Mouse (Mus musculus) midbrain, embryonic 16.5 days (tissue): ENCODE measurements around the gene 4930442H23Rik. TPM values are rescaled to one million over a fixed set of nuclear protein-coding genes. Genes with fewer than 3 reads are reported as not detected.

ENCODE experiments used
- ATAC-seq: fragments of 200-750 bp; cut with Nextera tagmentation; 2 replicates; pipeline ENCODE4 v1.8.0; 2017; ENCODE audit warnings: moderate TSS enrichment
- H3K27ac ChIP-seq: fragments of 300-500 bp; sonication (generic); 2 replicates; pipeline ENCODE4 v1.5.1; 2014; ENCODE audit warnings: mild to moderate bottlenecking, low read length, mixed read lengths
- H3K27me3 ChIP-seq: fragments of 300-500 bp; sonication (generic); 2 replicates; pipeline ENCODE4 v1.6.1; 2014; ENCODE audit warnings: low read depth, low read length, mixed read lengths; ENCODE audit not compliant: control insufficient read depth, insufficient read depth
- H3K36me3 ChIP-seq: fragments of 300-500 bp; sonication (generic); 2 replicates; pipeline ENCODE4 v1.6.1; 2014; ENCODE audit warnings: mild to moderate bottlenecking, low read length, moderate library complexity, mixed read lengths; ENCODE audit not compliant: control insufficient read depth, insufficient read depth
- H3K4me1 ChIP-seq: fragments of 300-500 bp; sonication (generic); 2 replicates; pipeline ENCODE4 v1.6.1; 2014; ENCODE audit warnings: mild to moderate bottlenecking, low read length, mixed read lengths; ENCODE audit not compliant: control insufficient read depth, insufficient read depth
- H3K4me2 ChIP-seq: fragments of 300-500 bp; sonication (generic); 2 replicates; pipeline ENCODE4 v1.6.1; 2014; ENCODE audit warnings: mild to moderate bottlenecking, low read length, mixed read lengths
- H3K4me3 ChIP-seq: fragments of 300-500 bp; sonication (generic); 2 replicates; pipeline ENCODE4 v1.5.1; 2014; ENCODE audit warnings: low read depth, mild to moderate bottlenecking, low read length, moderate library complexity, mixed read lengths
- H3K9ac ChIP-seq: fragments of 300-500 bp; sonication (generic); 2 replicates; pipeline ENCODE4 v1.6.1; 2014; ENCODE audit warnings: low read depth, low read length, mixed read lengths
- H3K9me3 ChIP-seq: fragments of 300-500 bp; sonication (generic); replicated peaks from 2 replicates; pipeline ENCODE4 v1.6.1; 2014; ENCODE audit warnings: mild to moderate bottlenecking, low read length, mixed read lengths; ENCODE audit not compliant: control insufficient read depth, poor library complexity, severe bottlenecking
- WGBS: fragments of 180-500 bp; shearing (Covaris S2); extraction: QIAGEN DNeasy Blood & Tissue Kit; methylation state at CpG from one replicate; pipeline ENCODE4 v1.1.7; 2014; 5-methylcytosine and 5-hydroxymethylcytosine counted together
- polyA plus RNA-seq: library from polyadenylated mRNA; unstranded; fragments of >200 nt; fragmentation: Nextera tagmentation; extraction: Ambion mirVana; gene quantifications from 2 replicates; pipeline ENCODE4 v1.2.1, GENCODE M21; 2015

Gene 4930442H23Rik
- polyA plus RNA-seq, 1 experiment from 2014 or later, result not detected

DNA sequence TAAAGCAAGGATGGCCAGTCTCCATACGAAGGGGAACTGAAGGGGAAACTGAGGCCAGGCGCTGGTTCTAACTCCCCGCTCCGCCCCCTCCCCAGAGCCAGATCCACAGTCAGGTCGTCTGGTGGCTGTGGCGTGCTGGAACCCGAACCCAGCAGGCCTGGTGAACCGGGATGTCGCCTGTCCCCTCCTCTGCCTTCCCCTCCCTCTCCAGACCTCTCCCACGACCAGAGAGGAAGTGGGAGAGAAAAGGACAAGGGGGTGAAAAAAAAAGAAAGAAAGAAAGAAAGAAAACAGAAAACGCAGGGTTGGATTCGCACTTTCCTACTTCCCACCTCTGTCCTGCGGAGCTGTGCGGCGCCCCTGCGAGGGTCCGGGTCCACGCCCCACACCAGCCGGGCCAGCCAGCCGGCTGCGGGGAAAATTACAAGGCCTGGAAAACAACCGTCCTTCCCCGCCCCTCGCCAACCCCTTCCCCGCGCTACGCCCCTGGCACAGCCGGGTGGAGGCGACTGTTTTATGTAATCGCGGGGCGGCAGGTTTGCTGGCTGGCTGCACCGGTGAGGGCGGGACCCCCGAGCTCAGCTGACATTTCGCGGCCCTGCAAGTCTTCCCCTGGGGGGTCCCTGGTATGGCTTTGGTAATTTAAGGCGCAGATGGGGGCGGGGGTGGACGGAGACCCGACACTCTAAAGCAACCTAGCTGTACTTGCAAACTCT lies 48.5 kb downstream of the 4930442H23Rik start, which contains the start of gene Zbtb7a:
TSS of gene Zbtb7a (plus strand) at position 255 of the 716 bp plus-strand sequence.
- no peak for ATAC-seq
- Histone ChIP-seq H3K4me3 (peak within 1 kb of the TSS; percentile 90), H3K4me1 (peaks cover 29% of the 10 kb centered on the region), H3K9ac (peak within 1 kb of the TSS; percentile 92), H3K27me3 (peaks cover 25% of the 10 kb centered on the region), H3K27ac (peak within 1 kb of the TSS; percentile 94), H3K9me3 (no peaks in the 10 kb centered on the region), H3K4me2 (peak within 1 kb of the TSS; percentile 96), H3K36me3 (no peaks in the 10 kb centered on the region)
- 2% methylated on average over 40 of the region's 41 CpGs for whole genome bisulfite sequencing

DNA sequence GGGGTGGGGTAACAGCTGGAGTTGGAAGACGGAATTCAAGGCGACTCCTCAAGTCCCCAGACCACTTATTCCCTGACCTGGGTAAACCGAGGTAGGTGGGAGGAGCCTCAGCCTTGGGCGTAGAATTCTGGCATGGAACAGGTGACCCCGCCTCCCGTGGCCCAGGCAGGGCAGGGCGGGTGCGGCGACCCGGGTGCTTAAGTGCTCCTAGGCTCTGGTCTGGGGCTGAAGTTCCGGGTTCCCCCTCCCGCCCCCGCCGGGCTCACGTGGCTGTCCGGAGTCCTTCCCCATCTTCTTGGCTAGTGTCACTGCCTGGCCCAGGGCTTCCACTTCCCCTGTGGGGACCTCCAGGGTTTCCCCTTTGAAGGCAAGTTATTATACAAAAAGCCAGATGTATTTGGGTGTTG lies 49.5 kb downstream of the 4930442H23Rik start:
- H3K4me2 ChIP-seq, result no peak overlapping the region
- H3K9me3 ChIP-seq, result no peaks in the 10 kb centered on the region
- H3K27me3 ChIP-seq, result peaks cover 28% of the 10 kb centered on the region
- no peak overlapping the region for H3K9ac ChIP-seq
- 6% methylated on average over 16 of the region's 16 CpGs for WGBS
- H3K27ac ChIP-seq, result no peak overlapping the region
- no peaks in the 10 kb centered on the region for H3K36me3 ChIP-seq
- no peak for ATAC-seq
- H3K4me3 ChIP-seq, result no peak overlapping the region
- H3K4me1 ChIP-seq, result peaks cover 26% of the 10 kb centered on the region

Other genes starting within 250 kb of the 4930442H23Rik start
- gene Gng7, start 168.9 kb downstream of the 4930442H23Rik start, polyA plus RNA-seq, result 21.5 and 25.6 TPM in 2 replicates
- gene Diras1, start 158.2 kb downstream of the 4930442H23Rik start, polyA plus RNA-seq, result 71.7 and 88.1 TPM in 2 replicates
- gene Slc39a3, start 146.4 kb downstream of the 4930442H23Rik start, polyA plus RNA-seq, result 52.8 and 55.7 TPM in 2 replicates
- gene Sgta, start 123.7 kb downstream of the 4930442H23Rik start, polyA plus RNA-seq, result 324 and 340 TPM in 2 replicates
- 47.3 and 51.6 TPM in 2 replicates for gene Thop1, start 113.8 kb downstream of the 4930442H23Rik start, polyA plus RNA-seq
- 0.24 and 0.33 TPM in 2 replicates for gene Creb3l3, start 85.0 kb downstream of the 4930442H23Rik start, polyA plus RNA-seq
- 227 and 233 TPM in 2 replicates for gene Map2k2, start 77.9 kb downstream of the 4930442H23Rik start, polyA plus RNA-seq
- gene Zbtb7a, start 48.6 kb downstream of the 4930442H23Rik start, polyA plus RNA-seq, result 11.3 and 12.6 TPM in 2 replicates
- gene Pias4, start 15.9 kb downstream of the 4930442H23Rik start, polyA plus RNA-seq, result 49.7 and 52.2 TPM in 2 replicates
- gene Eef2, start 7.2 kb downstream of the 4930442H23Rik start, polyA plus RNA-seq, result 535 and 543 TPM in 2 replicates
- 52.5 and 58.3 TPM in 2 replicates for gene Dapk3, start 844 bp downstream of the 4930442H23Rik start, polyA plus RNA-seq
- 0.19 TPM in 1 of 2 replicates, not detected in the other for gene Nmrk2, start 18.2 kb upstream of the 4930442H23Rik start, polyA plus RNA-seq
- 96.8 and 102 TPM in 2 replicates for gene Atcay, start 47.0 kb upstream of the 4930442H23Rik start, polyA plus RNA-seq
- gene Zfr2, start 49.3 kb upstream of the 4930442H23Rik start, polyA plus RNA-seq, result 26.5 and 31.0 TPM in 2 replicates
- gene Matk, start 69.1 kb upstream of the 4930442H23Rik start, polyA plus RNA-seq, result 43.3 and 67.9 TPM in 2 replicates
- gene Mrpl54, start 83.1 kb upstream of the 4930442H23Rik start, polyA plus RNA-seq, result 128 and 130 TPM in 2 replicates
- 28.8 and 33.8 TPM in 2 replicates for gene Apba3, start 83.1 kb upstream of the 4930442H23Rik start, polyA plus RNA-seq
- 9.2 and 10.1 TPM in 2 replicates for gene Tjp3, start 107.7 kb upstream of the 4930442H23Rik start, polyA plus RNA-seq
- 135 and 147 TPM in 2 replicates for gene Pip5k1c, start 109.1 kb upstream of the 4930442H23Rik start, polyA plus RNA-seq
- 27.6 and 28.3 TPM in 2 replicates for gene Cactin, start 137.3 kb upstream of the 4930442H23Rik start, polyA plus RNA-seq
- gene Tbxa2r, start 144.9 kb upstream of the 4930442H23Rik start, polyA plus RNA-seq, result 4.8 and 5.2 TPM in 2 replicates
- not detected in 2 replicates for gene Gipc3, start 159.4 kb upstream of the 4930442H23Rik start, polyA plus RNA-seq
- 24.9 and 25.0 TPM in 2 replicates for gene Hmg20b, start 166.6 kb upstream of the 4930442H23Rik start, polyA plus RNA-seq
- 17.2 and 18.1 TPM in 2 replicates for gene Mfsd12, start 173.6 kb upstream of the 4930442H23Rik start, polyA plus RNA-seq
- 0.63 and 0.80 TPM in 2 replicates for gene 4930404N11Rik, start 182.0 kb upstream of the 4930442H23Rik start, polyA plus RNA-seq
- 145 and 146 TPM in 2 replicates for gene Fzr1, start 194.7 kb upstream of the 4930442H23Rik start, polyA plus RNA-seq
- gene Dohh, start 200.6 kb upstream of the 4930442H23Rik start, polyA plus RNA-seq, result 77.5 and 86.2 TPM in 2 replicates
- 6.1 and 8.2 TPM in 2 replicates for gene Gm48551, start 200.6 kb upstream of the 4930442H23Rik start, polyA plus RNA-seq
- gene Gm48552, start 205.2 kb upstream of the 4930442H23Rik start, polyA plus RNA-seq, result 2.3 and 3.3 TPM in 2 replicates
- gene Smim24, start 209.2 kb upstream of the 4930442H23Rik start, polyA plus RNA-seq, result 1.2 and 1.4 TPM in 2 replicates